Mouse (Mus musculus) skeletal muscle tissue, postnatal 0 days (tissue): ENCODE measurements around the gene Tle4. TPM values are rescaled to one million over a fixed set of nuclear protein-coding genes. Genes with fewer than 3 reads are reported as not detected.

Experiments used
- polyA plus RNA-seq: library from polyadenylated mRNA; unstranded; fragments of >200 nt; fragmentation: Nextera tagmentation; extraction: Ambion mirVana; gene quantifications from 2 replicates; pipeline ENCODE4 v1.2.1, GENCODE M21; 2015

The Tle4 gene
- polyA plus RNA-seq = 5.6 and 6.2 TPM in 2 replicates

DNA sequence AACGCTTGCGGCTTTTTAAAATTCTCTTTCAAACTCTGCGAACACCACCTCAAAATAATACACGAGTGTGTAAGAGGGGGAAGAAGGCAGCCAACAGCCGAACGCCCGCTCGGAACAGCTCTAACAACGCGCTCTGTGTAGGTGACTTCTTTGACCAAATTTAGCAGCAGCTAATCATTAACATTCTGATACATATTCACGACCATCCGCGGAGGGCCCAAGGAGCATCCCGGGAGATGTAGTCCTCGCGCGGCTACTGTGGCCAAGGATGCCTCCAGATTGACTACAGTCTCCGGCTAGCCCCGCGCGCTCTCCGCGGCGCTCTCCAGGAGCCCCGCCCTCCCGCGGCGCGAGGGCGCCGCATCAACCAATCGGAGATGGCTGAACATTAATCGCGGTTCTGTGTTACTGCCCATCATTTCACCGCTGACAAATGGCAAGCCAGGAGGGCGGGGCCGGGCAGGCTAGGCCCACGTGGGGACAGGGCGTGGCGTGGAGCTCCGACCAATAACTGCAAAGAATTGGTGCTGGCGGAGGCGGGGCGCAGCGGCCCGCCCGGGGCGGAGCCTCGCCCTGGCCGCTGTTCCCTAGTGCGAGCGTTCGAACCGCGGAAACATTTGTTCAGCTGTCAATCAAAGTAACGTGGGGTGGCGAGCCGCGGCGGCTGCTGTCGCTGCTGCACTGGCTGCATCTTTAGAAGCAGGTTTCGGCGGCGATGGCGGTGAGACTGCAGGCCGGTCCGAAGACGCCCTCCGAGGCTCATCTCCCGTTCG lies at the start of gene Tle4:
TSS of gene Tle4 (minus strand) at position 135 of the 773 bp plus-strand sequence.

